ENCODE assay signal across 11 mouse cellular contexts in genomic region chr10:93647655-93648561, GRCm38 (mm10). TPM values are rescaled to one million over a fixed set of nuclear protein-coding genes. Genes with fewer than 3 reads are reported as not detected.
DNase-seq lines count a peak whose midpoint lies in the region; ATAC-seq and TF ChIP-seq lines count a peak whose summit lies in the region.
"Had no signal": no experiment of that assay in that cellular context is flagged by ENCODE, and none has a peak within 500 bp of the region (broad histone marks: within the 10 kb centered on the region; RNA-seq: fewer than 3 reads in every experiment).

No protein-coding gene starts in this region.

- H3K4me2 ChIP-seq in midbrain, embryonic 14.5 days (ENCODE audit: low read length): no peak overlapping the region
- H3K4me2 ChIP-seq: forebrain, embryonic 15.5 days had no signal

- peaks cover 0 to under 1% of the 10 kb centered on the region in 2 experiments; a peak in 2 of 4 replicates for H3K36me3 ChIP-seq in MEL (ENCODE audit: control insufficient read depth in 1 of 2, insufficient read depth in 2 of 2, low read length in 2 of 2)
- H3K36me3 ChIP-seq in limb, embryonic 10.5 days: peaks cover 5% of the 10 kb centered on the region; the same call in 1 of the 2 replicates
- peaks cover 16% of the 10 kb centered on the region for H3K36me3 ChIP-seq in midbrain, embryonic 14.5 days (ENCODE audit: control insufficient read depth, insufficient read depth, low read length)
- H3K36me3 ChIP-seq: forebrain, embryonic 15.5 days had no signal

- H3K27me3 ChIP-seq in MEL (ENCODE audit: control insufficient read depth in 1 of 2, insufficient read depth in 2 of 2, low read length in 2 of 2): peaks cover 3 to 4% of the 10 kb centered on the region in 2 experiments
- H3K27me3 ChIP-seq in limb, embryonic 10.5 days (ENCODE audit: low read depth, poor library complexity, severe bottlenecking): peaks cover 17% of the 10 kb centered on the region
- no peaks in the 10 kb centered on the region for H3K27me3 ChIP-seq in midbrain, embryonic 14.5 days (ENCODE audit: control insufficient read depth, insufficient read depth, low read length)
- H3K27me3 ChIP-seq: forebrain, embryonic 15.5 days had no signal

- DNase-seq in cerebellum, adult 9-11 months: peak; percentile 28
- DNase-seq in cerebellum, postnatal 4 days (ENCODE audit: low spot score in 2 of 2): no peak
- DNase-seq in MEL (ENCODE audit: low read depth, low spot score): peak; percentile 57
- peak; percentile 49 to 65 for DNase-seq in heart, adult 9 months (ENCODE audit: low spot score in 2 of 2)
- peak; percentile 24 for DNase-seq in limb, embryonic 10.5 days (ENCODE audit: low spot score)
- no peak for DNase-seq in midbrain, embryonic 14.5 days
- DNase-seq in kidney, postnatal 36 days: no peak
- DNase-seq: retina, postnatal 1 day had no signal

- no peak for ATAC-seq in granulocyte monocyte progenitor cell, adult 5-6 weeks (replicated peaks; ENCODE audit: poor library complexity, severe bottlenecking)
- no peak for ATAC-seq in midbrain, embryonic 14.5 days (ENCODE audit: low FRiP score, low TSS enrichment)
- ATAC-seq: forebrain, embryonic 15.5 days had no signal

- H3K27ac ChIP-seq in MEL (ENCODE audit: control insufficient read depth, low read depth, low read length): no peak overlapping the region
- no peak overlapping the region for H3K27ac ChIP-seq in limb, embryonic 10.5 days
- no peak overlapping the region for H3K27ac ChIP-seq in midbrain, embryonic 14.5 days (replicated peaks; ENCODE audit: low read depth, low read length)
- H3K27ac ChIP-seq: forebrain, embryonic 15.5 days; kidney, postnatal 0 days had no signal

- H3K4me3 ChIP-seq in MEL (ENCODE audit: control insufficient read depth in 1 of 2, insufficient read depth in 1 of 2, low read depth in 2 of 2, low read length in 2 of 2): no peak overlapping the region
- no peak overlapping the region for H3K4me3 ChIP-seq in limb, embryonic 10.5 days
- no peak overlapping the region for H3K4me3 ChIP-seq in midbrain, embryonic 14.5 days (replicated peaks; ENCODE audit: low read depth, low read length)
- H3K4me3 ChIP-seq: forebrain, embryonic 15.5 days had no signal

- H3K9me3 ChIP-seq in MEL (replicated peaks; ENCODE audit: insufficient read depth, low read length): no peaks in the 10 kb centered on the region
- no peaks in the 10 kb centered on the region for H3K9me3 ChIP-seq in limb, embryonic 10.5 days (replicated peaks)
- no peaks in the 10 kb centered on the region for H3K9me3 ChIP-seq in midbrain, embryonic 14.5 days (ENCODE audit: control insufficient read depth, low read length)
- H3K9me3 ChIP-seq: forebrain, embryonic 15.5 days had no signal

- no peak overlapping the region for H3K9ac ChIP-seq in MEL (ENCODE audit: control insufficient read depth, low read depth, low read length, poor library complexity, severe bottlenecking)
- no peak overlapping the region for H3K9ac ChIP-seq in midbrain, embryonic 14.5 days (replicated peaks; ENCODE audit: low read length)
- H3K9ac ChIP-seq: forebrain, embryonic 15.5 days had no signal

- no peak for TF ChIP-seq POLR2A in MEL (IDR thresholded peaks at IDR 0.05; ENCODE audit: control insufficient read depth in 1 of 2, insufficient read depth in 1 of 2, low read depth in 1 of 2, low read length in 2 of 2, poor library complexity in 1 of 2)

- H3K4me1 ChIP-seq in MEL (ENCODE audit: control insufficient read depth in 1 of 2, insufficient read depth in 2 of 2, low read length in 2 of 2): peaks cover 2 to 17% of the 10 kb centered on the region in 2 experiments
- H3K4me1 ChIP-seq in limb, embryonic 10.5 days: no peaks in the 10 kb centered on the region
- peaks cover under 1% of the 10 kb centered on the region; the same call in 1 of the 2 replicates for H3K4me1 ChIP-seq in midbrain, embryonic 14.5 days (ENCODE audit: control insufficient read depth, insufficient read depth, low read length)

- peak; percentile 32 to 39; a peak in 1 of 4 replicates for TF ChIP-seq EP300 in MEL (IDR thresholded peaks at IDR 0.05; ENCODE audit: low read depth in 1 of 2, low read length in 2 of 2)

- no peaks in the 10 kb centered on the region for H3K79me2 ChIP-seq in MEL (ENCODE audit: control insufficient read depth, insufficient read depth, low read length, poor library complexity)

- no peak for TF ChIP-seq RAD21 in MEL (IDR thresholded peaks at IDR 0.05; ENCODE audit: low read depth, low read length)

- WGBS in limb, embryonic 10.5 days: 83% methylated on average over 10 of the region's 10 CpGs
- WGBS in midbrain, embryonic 14.5 days: 93% methylated on average over 10 of the region's 10 CpGs

- no peak for TF ChIP-seq CTCF in MEL (IDR thresholded peaks at IDR 0.05 in 2 of 3, conservative IDR thresholded peaks at IDR 0.05 in 1 of 3; ENCODE audit: control insufficient read depth in 1 of 3, insufficient read depth in 1 of 3, low read depth in 2 of 3, low read length in 3 of 3, poor library complexity in 1 of 3, severe bottlenecking in 1 of 3)

TF ChIP-seq in MEL, 35 proteins besides CTCF, POLR2A, EP300 and RAD21:
- TF ChIP-seq NRF1 (IDR thresholded peaks at IDR 0.05; ENCODE audit: insufficient read depth, low read depth, low read length, poor library complexity, severe bottlenecking) (no peak), MXI1 (IDR thresholded peaks at IDR 0.05; ENCODE audit: low read depth, low read length) (no peak; the same call in 1 of the 2 replicates), ZNF384 (IDR thresholded peaks at IDR 0.05; ENCODE audit: low read depth, low read length) (no peak), CHD2 (IDR thresholded peaks at IDR 0.05; ENCODE audit: low read length) (no peak), HCFC1 (IDR thresholded peaks at IDR 0.05; ENCODE audit: low read depth, low read length) (no peak), USF2 (IDR thresholded peaks at IDR 0.05; ENCODE audit: borderline replicate concordance in 1 of 2, insufficient read depth in 1 of 2, low read depth in 1 of 2, low read length in 2 of 2) (no peak), ZKSCAN1 (IDR thresholded peaks at IDR 0.05; ENCODE audit: low read depth, low read length) (no peak), SIN3A (IDR thresholded peaks at IDR 0.05; ENCODE audit: low read length) (no peak), TCF12 (IDR thresholded peaks at IDR 0.05; ENCODE audit: low read depth, low read length) (peak; percentile 74; the same call in 1 of the 2 replicates), GATA1 (IDR thresholded peaks at IDR 0.05; ENCODE audit: low read depth, low read length) (peak; percentile 4; the same call in 1 of the 2 replicates), ZC3H11A (IDR thresholded peaks at IDR 0.05; ENCODE audit: low read depth, low read length) (no peak), MYB (IDR thresholded peaks at IDR 0.05; ENCODE audit: low read depth, low read length) (no peak), ETS1 (IDR thresholded peaks at IDR 0.05; ENCODE audit: low read depth, low read length) (peak; percentile 9; the same call in 1 of the 2 replicates), E2F4 (IDR thresholded peaks at IDR 0.05; ENCODE audit: borderline replicate concordance, low read depth, low read length) (no peak), ZMIZ1 (IDR thresholded peaks at IDR 0.05; ENCODE audit: low read depth, low read length) (no peak), POLR2AphosphoS5 (IDR thresholded peaks at IDR 0.05; ENCODE audit: borderline replicate concordance, low read depth, low read length) (no peak), RCOR1 (IDR thresholded peaks at IDR 0.05; ENCODE audit: low read depth, low read length) (no peak), GABPA (IDR thresholded peaks at IDR 0.05; ENCODE audit: low read depth, low read length) (no peak), MAFK (IDR thresholded peaks at IDR 0.05; ENCODE audit: borderline replicate concordance, low read depth, low read length) (no peak), MAX (IDR thresholded peaks at IDR 0.05; ENCODE audit: low read length) (no peak), MAZ (IDR thresholded peaks at IDR 0.05; ENCODE audit: low read depth, low read length) (no peak), USF1 (IDR thresholded peaks at IDR 0.05; ENCODE audit: low read depth, low read length) (no peak), JUND (IDR thresholded peaks at IDR 0.05; ENCODE audit: low read depth, low read length) (0 out of 2 replicates have a peak, but pooled peaks have one; percentile 34), POLR2AphosphoS2 (IDR thresholded peaks at IDR 0.05; ENCODE audit: low read length) (no peak), UBTF (IDR thresholded peaks at IDR 0.05; ENCODE audit: borderline replicate concordance, insufficient read depth, low read depth, low read length) (no peak), KAT2A (conservative IDR thresholded peaks at IDR 0.05; ENCODE audit: low read depth, low read length) (no peak), BHLHE40 (IDR thresholded peaks at IDR 0.05; ENCODE audit: borderline replicate concordance, low read depth, low read length) (no peak), NELFE (IDR thresholded peaks at IDR 0.05; ENCODE audit: low read depth, low read length) (no peak)

RNA-seq across cellular contexts. Expression of gene Ntn4, which starts 7.4 kb away (rescaled TPM):
- total RNA-seq in MEL (2012; rRNA removed): not detected in 2 replicates
- polyA plus RNA-seq in MEL (2012; ENCODE audit: insufficient read depth in 1 of 2, insufficient read length in 2 of 2, low read depth in 1 of 2, low replicate concordance in 2 of 2, missing spikeins in 1 of 2): not detected
- polyA plus RNA-seq in limb, embryonic 10.5 days (2016; fragmentation: Nextera tagmentation; extraction: Ambion mirVana): 0.34 and 0.76 TPM in 2 replicates
- not detected in 2 replicates for total RNA-seq in granulocyte monocyte progenitor cell, adult 5-6 weeks (2014; fragmentation: Nextera tagmentation)
- not detected in 2 replicates for total RNA-seq in granulocyte monocyte progenitor cell, adult 5-6 weeks (2017)
- 0.86 and 2.0 TPM in 2 replicates for polyA plus RNA-seq in midbrain, embryonic 14.5 days (2014; fragmentation: Nextera tagmentation; extraction: Ambion mirVana)

RNA-seq across cellular contexts. Expression of gene Snrpf, which starts 58.4 kb away (rescaled TPM):
- 150 and 174 TPM in 2 replicates for total RNA-seq in MEL (2012; rRNA removed)
- polyA plus RNA-seq in MEL (2012; ENCODE audit: insufficient read depth in 1 of 2, insufficient read length in 2 of 2, low read depth in 1 of 2, low replicate concordance in 2 of 2, missing spikeins in 1 of 2): 10 to 100 TPM in 1 of 2 experiments, not detected in 1; 91.5 TPM
- 192 and 220 TPM in 2 replicates for polyA plus RNA-seq in limb, embryonic 10.5 days (2016; fragmentation: Nextera tagmentation; extraction: Ambion mirVana)
- total RNA-seq in granulocyte monocyte progenitor cell, adult 5-6 weeks (2014; fragmentation: Nextera tagmentation): 231 and 253 TPM in 2 replicates
- total RNA-seq in granulocyte monocyte progenitor cell, adult 5-6 weeks (2017): 215 and 233 TPM in 2 replicates
- 75.9 and 87.0 TPM in 2 replicates for polyA plus RNA-seq in midbrain, embryonic 14.5 days (2014; fragmentation: Nextera tagmentation; extraction: Ambion mirVana)

Comparison
In these comparisons a context has a peak if more than half of its experiments do, and no peak if none do; other contexts are left out.
1. DNase-seq: peak in cerebellum, adult 9-11 months (single experiment), MEL (single experiment), heart, adult 9 months (2 of 2) and limb, embryonic 10.5 days (single experiment); none in cerebellum, postnatal 4 days (0 of 2), midbrain, embryonic 14.5 days (single experiment) and kidney, postnatal 36 days (0 of 2).